Mouse (Mus musculus): ENCODE results near the gene Gm21818.
"Not testable (repeated sequence)": the region's sequence is repeated elsewhere in the genome, so short reads cannot be mapped to it uniquely, and the experiment has no call there.

Gene Gm21818

GRCm38 (mm10) chr13:120172133-120172532 lies at the start of gene Gm21818:
Gm21818 (plus strand) TSS chr13:120172433.
- in situ Hi-C loops (cut with MboI, MseI): loop anchor here (10.0 kb wide), 1 partner anchor 57 kb away; no protein-coding TSS in a partner anchor

DNA sequence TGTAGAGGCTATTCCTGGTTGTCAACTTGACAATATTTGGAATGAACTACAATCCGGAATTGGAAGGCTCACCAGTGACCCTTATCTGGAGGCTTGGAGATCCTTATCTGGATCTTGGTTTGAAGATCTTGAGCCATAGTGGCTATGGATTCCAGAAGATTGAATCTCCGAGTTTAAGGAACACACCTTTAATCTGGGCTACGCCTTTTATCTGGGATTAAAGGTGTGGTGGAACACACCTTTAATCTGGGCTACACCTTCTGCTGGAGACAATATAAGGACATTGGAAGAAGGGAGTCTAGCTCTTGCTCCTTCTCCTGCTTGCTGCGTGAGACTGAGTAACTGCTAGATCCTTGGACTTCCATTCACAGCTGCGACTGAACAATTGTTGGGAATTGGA lies 32.3 kb upstream of the Gm21818 start, which contains the start of gene Gm20767:
Gene Gm20767 (plus strand): TSS at position 301 of the 400 bp plus-strand sequence.
- in situ Hi-C loops (cut with MboI, MseI): loop anchor here (10.0 kb wide), 1 partner anchor 215 kb away; the partner anchor contains the start of gene Gm21761

- in situ Hi-C loops (cut with MboI, MseI): loop anchor here (10.0 kb wide), 1 partner anchor 218 kb away; the partner anchor contains the start of gene Gm21761
These were observed 29.9 kb upstream of the Gm21818 start for GRCm38 (mm10) chr13:120142348-120142747.

DNA sequence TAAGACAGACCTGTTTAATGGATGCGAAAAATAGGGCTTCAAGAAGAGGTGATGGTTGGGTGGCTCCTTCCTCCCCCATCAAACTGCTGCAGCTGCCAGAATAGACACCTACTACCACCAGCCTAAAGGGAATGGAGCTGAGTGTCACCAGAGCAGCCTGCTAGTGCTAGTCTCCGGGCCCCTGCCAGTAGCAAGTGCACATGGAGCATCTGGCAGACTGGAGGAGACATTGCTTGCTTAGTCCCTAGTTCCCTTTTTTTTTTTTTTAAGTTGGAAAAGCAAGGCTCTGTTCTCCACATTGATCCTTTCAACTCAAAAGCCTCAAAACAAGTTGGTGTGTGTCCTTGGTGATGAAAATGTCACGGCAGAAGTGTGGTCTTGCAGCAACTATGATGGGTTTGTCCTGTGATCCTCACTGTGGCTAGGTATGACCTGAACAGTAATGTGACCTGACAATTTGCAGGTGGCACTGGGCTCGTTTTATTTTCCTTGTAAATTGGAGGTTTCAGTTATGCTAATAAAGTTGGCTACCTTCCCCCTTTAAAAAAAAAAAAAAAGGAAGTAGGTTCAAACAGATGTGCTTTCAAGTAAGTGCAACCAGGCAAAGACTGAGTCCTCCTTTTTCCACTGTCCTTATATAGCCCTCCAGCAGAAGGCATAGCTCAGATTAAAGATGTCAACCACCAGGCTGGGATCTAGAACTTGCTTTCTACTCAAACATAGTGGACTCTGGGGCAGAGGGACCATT lies 22.4 kb upstream of the Gm21818 start:
- in situ Hi-C loops (cut with MboI, MseI): loop anchor here (10.0 kb wide), 1 partner anchor 225 kb away; the partner anchor contains the start of gene Gm21761

- in situ Hi-C loops (cut with MboI, MseI): not testable (repeated sequence)
These were observed 21.6 kb upstream of the Gm21818 start for GRCm38 (mm10) chr13:120150589-120150988.

DNA sequence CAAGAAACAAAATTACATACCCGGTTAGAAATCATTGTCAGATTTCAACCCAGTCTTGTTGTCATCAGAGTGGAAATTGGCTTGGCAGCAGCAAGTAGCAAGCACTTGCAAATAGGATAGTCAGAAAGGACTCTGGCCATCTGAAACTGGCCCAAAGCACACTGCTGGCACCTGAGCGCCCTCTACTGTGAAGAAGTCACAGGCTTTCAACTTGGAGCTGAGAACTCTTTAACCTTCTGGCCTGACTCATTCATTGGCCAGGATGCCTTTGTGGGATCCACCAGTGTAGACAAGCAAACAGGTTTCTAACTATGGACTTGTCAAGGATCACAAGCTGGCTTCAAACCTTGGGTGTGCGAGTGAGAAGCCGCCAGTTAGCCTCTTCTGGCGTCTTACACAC lies 3.9 kb upstream of the Gm21818 start:
- in situ Hi-C loops (cut with MboI, MseI): not testable (repeated sequence)

DNA sequence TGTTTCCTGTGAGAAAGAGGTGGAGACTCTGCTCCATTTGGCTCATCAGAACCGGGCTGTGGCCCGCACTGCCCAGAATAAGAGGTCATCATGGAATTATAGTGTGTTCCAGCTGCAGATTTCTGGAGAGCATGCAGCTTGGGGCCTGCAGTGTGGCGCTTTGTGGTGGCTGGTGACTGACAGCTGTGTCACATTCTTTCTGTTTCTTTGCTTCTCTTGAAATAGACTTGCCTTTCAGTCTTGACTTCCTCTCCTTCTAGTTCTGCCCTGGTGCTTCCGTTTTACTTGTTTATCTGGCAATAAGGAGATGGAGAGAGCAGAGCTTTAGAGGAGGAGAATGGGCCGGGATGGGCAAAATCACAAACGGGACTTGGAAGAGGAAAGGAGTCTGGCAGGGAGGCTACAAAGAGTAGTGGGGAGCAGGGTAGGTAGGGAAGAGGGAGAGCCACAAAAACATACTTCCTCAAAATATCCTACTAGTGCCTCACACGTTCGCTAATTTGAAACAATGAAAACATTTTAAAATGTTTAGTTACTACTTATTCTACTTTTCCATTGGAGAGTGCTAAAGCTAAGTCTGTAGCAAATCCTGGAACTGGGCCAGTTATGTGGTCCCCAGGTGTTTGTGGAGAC lies 24.1 kb downstream of the Gm21818 start:
- in situ Hi-C loops (cut with MboI, MseI): loop anchor here (5.0 kb wide), 1 partner anchor 324 kb away; no protein-coding TSS in a partner anchor

DNA sequence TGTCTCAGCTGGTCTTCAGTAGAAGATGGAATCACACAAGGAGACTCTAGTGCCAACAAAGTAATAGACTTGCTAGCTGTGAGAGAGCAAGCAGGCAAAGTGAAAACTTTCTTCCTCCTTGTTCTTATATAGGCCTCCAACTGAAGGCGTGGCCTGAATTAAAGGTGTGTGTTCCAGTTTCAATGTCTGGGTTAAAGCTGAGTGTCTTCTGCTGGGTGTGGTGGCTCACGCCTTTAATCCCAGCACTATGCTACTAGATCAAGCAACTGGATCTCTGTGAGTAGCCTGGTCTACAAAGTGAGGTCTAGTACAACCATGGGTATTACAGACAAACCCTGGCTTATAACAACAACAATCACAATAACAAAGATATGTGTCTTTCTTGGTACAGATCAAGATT lies 43.6 kb downstream of the Gm21818 start, which contains the start of gene Gm21762:
Gene Gm21762 (minus strand): TSS at position 101 of the 400 bp plus-strand sequence.
- in situ Hi-C loops (cut with MboI, MseI): not testable (repeated sequence)

DNA sequence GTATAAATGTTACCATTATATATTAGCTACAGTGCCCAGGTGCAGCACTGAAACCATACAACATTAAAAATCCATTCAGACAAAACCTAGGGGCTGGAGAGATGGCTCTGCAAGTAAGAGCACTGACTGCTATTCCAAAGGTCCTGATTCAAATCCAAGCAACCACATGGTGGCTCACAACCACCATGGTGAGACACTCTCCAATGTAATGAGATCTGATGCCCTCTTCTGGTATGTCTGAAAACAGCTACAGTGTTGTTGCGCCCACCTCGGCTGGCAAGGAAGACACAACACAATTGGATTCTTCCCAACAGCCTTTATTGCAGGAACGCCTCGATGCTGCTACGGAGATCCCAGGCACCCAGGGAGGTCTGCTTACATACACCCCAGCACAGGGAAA lies 48.7 kb downstream of the Gm21818 start:
- in situ Hi-C loops (cut with MboI, MseI): not testable (repeated sequence)

GRCm38 (mm10) chr13:120223012-120223659 lies 50.9 kb downstream of the Gm21818 start:
- in situ Hi-C loops (cut with MboI, MseI): not testable (repeated sequence)

All from T-helper 1 cell (primary cell).